In genomic region chr13:3876448-3876847, GRCm38 (mm10) we compare ENCODE assay signal across 18 mouse cellular contexts. TPM values are rescaled to one million over a fixed set of nuclear protein-coding genes. Genes with fewer than 3 reads are reported as not detected.
DNase-seq lines count a peak whose midpoint lies in the region; ATAC-seq lines count a peak whose summit lies in the region.
"Had no signal": no experiment of that assay in that cellular context is flagged by ENCODE, and none has a peak within 500 bp of the region (broad histone marks: within the 10 kb centered on the region; RNA-seq: fewer than 3 reads in every experiment).

No protein-coding gene starts in this region.

- peaks cover 7 to 10% of the 10 kb centered on the region in 2 experiments; a peak in 2 of 4 replicates for H3K4me1 ChIP-seq in heart, embryonic 14.5 days (ENCODE audit: control insufficient read depth in 2 of 2, insufficient read depth in 2 of 2, low read length in 2 of 2)
- peaks cover 15% of the 10 kb centered on the region for H3K4me1 ChIP-seq in heart, embryonic 10.5 days
- no peaks in the 10 kb centered on the region for H3K4me1 ChIP-seq in lung, embryonic 15.5 days

- H3K36me3 ChIP-seq in heart, embryonic 14.5 days (ENCODE audit: control insufficient read depth, insufficient read depth, low read length), result peaks cover 9% of the 10 kb centered on the region
- H3K36me3 ChIP-seq in heart, embryonic 10.5 days, result peaks cover 13% of the 10 kb centered on the region
- peaks cover 8% of the 10 kb centered on the region for H3K36me3 ChIP-seq in lung, embryonic 15.5 days

- H3K9ac ChIP-seq in heart, embryonic 14.5 days (ENCODE audit: low read length), result peak overlapping the region; percentile 8; the same call in 1 of the 2 replicates
- H3K9ac ChIP-seq in lung, embryonic 15.5 days, result no peak overlapping the region

- 0 out of 4 replicates have a peak overlapping the region, but pooled peaks of 1 of the 2 experiments have one; percentile 14 for H3K27ac ChIP-seq in heart, embryonic 14.5 days (replicated peaks in 1 of 2; ENCODE audit: control insufficient read depth in 1 of 2, insufficient read depth in 1 of 2, low read depth in 2 of 2, low read length in 2 of 2)
- H3K27ac ChIP-seq in heart, embryonic 10.5 days, result no peak overlapping the region
- H3K27ac ChIP-seq in lung, embryonic 15.5 days, result 0 out of 2 replicates have a peak overlapping the region, but pooled peaks have one; percentile 8

- no peak overlapping the region for H3K4me2 ChIP-seq in heart, embryonic 14.5 days (ENCODE audit: low read length)
- H3K4me2 ChIP-seq in lung, embryonic 15.5 days, result no peak overlapping the region
- H3K4me2 ChIP-seq: heart, embryonic 11.5 days had no signal

- no peaks in the 10 kb centered on the region for H3K9me3 ChIP-seq in heart, embryonic 14.5 days (ENCODE audit: control insufficient read depth, low read length)
- H3K9me3 ChIP-seq in heart, embryonic 10.5 days, result no peaks in the 10 kb centered on the region
- no peaks in the 10 kb centered on the region for H3K9me3 ChIP-seq in lung, embryonic 15.5 days
- H3K9me3 ChIP-seq: G1E had no signal

- no peaks in the 10 kb centered on the region for H3K27me3 ChIP-seq in heart, embryonic 14.5 days (ENCODE audit: control insufficient read depth, insufficient read depth, low read length)
- H3K27me3 ChIP-seq in heart, embryonic 10.5 days (ENCODE audit: insufficient read depth, poor library complexity, severe bottlenecking), result no peaks in the 10 kb centered on the region
- H3K27me3 ChIP-seq in lung, embryonic 15.5 days, result no peaks in the 10 kb centered on the region

- WGBS in heart, embryonic 14.5 days, result 70% methylated on average over 6 of the region's 6 CpGs
- WGBS in heart, embryonic 10.5 days, result 86% methylated on average over 6 of the region's 6 CpGs
- 46% methylated on average over 6 of the region's 6 CpGs for WGBS in lung, embryonic 15.5 days

- ATAC-seq in heart, embryonic 14.5 days (ENCODE audit: insufficient number of reproducible peaks, insufficient read depth, low FRiP score, low read depth), result 0 out of 2 replicates have a peak, but pooled peaks have one; percentile 8
- ATAC-seq in lung, embryonic 15.5 days (ENCODE audit: borderline replicate concordance, extremely low read depth, low FRiP score, low TSS enrichment), result peak; percentile 69; the same call in 1 of the 2 replicates
- ATAC-seq in granulocyte monocyte progenitor cell, adult 5-6 weeks (replicated peaks; ENCODE audit: poor library complexity, severe bottlenecking), result no peak

- H3K4me3 ChIP-seq in heart, embryonic 14.5 days (ENCODE audit: control insufficient read depth in 1 of 2, insufficient read depth in 1 of 2, low read depth in 1 of 2, low read length in 2 of 2), result no peak overlapping the region
- H3K4me3 ChIP-seq in heart, embryonic 10.5 days, result no peak overlapping the region
- no peak overlapping the region for H3K4me3 ChIP-seq in lung, embryonic 15.5 days

- DNase-seq in heart, embryonic 10.5 days (ENCODE audit: low spot score), result no peak
- DNase-seq in lung, postnatal 25 days (ENCODE audit: low spot score), result no peak
- peak; percentile 31 for DNase-seq in layer of hippocampus, adult 11-12 months (ENCODE audit: low spot score)
- DNase-seq in lung, postnatal 4 days, result peak; percentile 37 to 68
- DNase-seq in right cerebral cortex, postnatal 36 days (ENCODE audit: low spot score in 2 of 2), result no peak
- DNase-seq: adrenal gland, postnatal 25 days; B cell, adult 2 months; gastrocnemius, postnatal 10 days; kidney, adult 2 months; thymus, adult 2 months had no signal

RNA-seq across cellular contexts. Expression of gene Calm5, which starts 22.5 kb away (rescaled TPM):
- polyA plus RNA-seq in heart, embryonic 14.5 days (2014; fragmentation: Nextera tagmentation; extraction: Ambion mirVana), result not detected in 2 replicates
- polyA plus RNA-seq in heart, embryonic 10.5 days (2016; fragmentation: Nextera tagmentation; extraction: Ambion mirVana), result not detected in 2 replicates
- polyA plus RNA-seq in lung, embryonic 15.5 days (2015; fragmentation: Nextera tagmentation; extraction: Ambion mirVana), result not detected in 2 replicates
- not detected in 2 replicates for total RNA-seq in granulocyte monocyte progenitor cell, adult 5-6 weeks (2014; fragmentation: Nextera tagmentation)
- total RNA-seq in granulocyte monocyte progenitor cell, adult 5-6 weeks (2017), result not detected in 2 replicates
- total RNA-seq: adrenal gland, postnatal 25 days; G1E; gastrocnemius, postnatal 10 days; hematopoietic stem cell, adult 5-6 weeks; layer of hippocampus, adult 8-10 months had no signal
- polyA plus RNA-seq: G1E; heart, embryonic 11.5 days; kidney, adult 2 months; limb, embryonic 11.5 days; thymus, adult 2 months had no signal

RNA-seq across cellular contexts. Expression of gene Calm4, which starts 38.9 kb away (rescaled TPM):
- not detected in 2 replicates for polyA plus RNA-seq in heart, embryonic 14.5 days (2014; fragmentation: Nextera tagmentation; extraction: Ambion mirVana)
- polyA plus RNA-seq in heart, embryonic 10.5 days (2016; fragmentation: Nextera tagmentation; extraction: Ambion mirVana), result not detected in 2 replicates
- not detected in 2 replicates for polyA plus RNA-seq in lung, embryonic 15.5 days (2015; fragmentation: Nextera tagmentation; extraction: Ambion mirVana)
- total RNA-seq in granulocyte monocyte progenitor cell, adult 5-6 weeks (2014; fragmentation: Nextera tagmentation), result not detected in 2 replicates
- total RNA-seq in granulocyte monocyte progenitor cell, adult 5-6 weeks (2017), result not detected in 2 replicates
- total RNA-seq: adrenal gland, postnatal 25 days; G1E; gastrocnemius, postnatal 10 days; layer of hippocampus, adult 8-10 months had no signal
- polyA plus RNA-seq: G1E; heart, embryonic 11.5 days; kidney, adult 2 months; limb, embryonic 11.5 days had no signal

RNA-seq across cellular contexts. Expression of gene Net1, which starts 41.6 kb away (rescaled TPM):
- polyA plus RNA-seq in heart, embryonic 14.5 days (2014; fragmentation: Nextera tagmentation; extraction: Ambion mirVana), result 31.9 and 32.8 TPM in 2 replicates
- polyA plus RNA-seq in heart, embryonic 10.5 days (2016; fragmentation: Nextera tagmentation; extraction: Ambion mirVana), result 53.7 and 72.9 TPM in 2 replicates
- 89.7 and 90.6 TPM in 2 replicates for polyA plus RNA-seq in lung, embryonic 15.5 days (2015; fragmentation: Nextera tagmentation; extraction: Ambion mirVana)
- total RNA-seq in granulocyte monocyte progenitor cell, adult 5-6 weeks (2014; fragmentation: Nextera tagmentation), result 30.4 and 34.8 TPM in 2 replicates
- total RNA-seq in granulocyte monocyte progenitor cell, adult 5-6 weeks (2017), result 42.4 and 50.9 TPM in 2 replicates

RNA-seq across cellular contexts. Expression of gene Tubal3, which starts 41.6 kb away (rescaled TPM):
- polyA plus RNA-seq in heart, embryonic 14.5 days (2014; fragmentation: Nextera tagmentation; extraction: Ambion mirVana), result not detected in 2 replicates
- not detected in 2 replicates for polyA plus RNA-seq in heart, embryonic 10.5 days (2016; fragmentation: Nextera tagmentation; extraction: Ambion mirVana)
- not detected in 2 replicates for polyA plus RNA-seq in lung, embryonic 15.5 days (2015; fragmentation: Nextera tagmentation; extraction: Ambion mirVana)
- not detected in 2 replicates for total RNA-seq in granulocyte monocyte progenitor cell, adult 5-6 weeks (2014; fragmentation: Nextera tagmentation)
- total RNA-seq in granulocyte monocyte progenitor cell, adult 5-6 weeks (2017), result not detected in 2 replicates
- total RNA-seq: adrenal gland, postnatal 25 days; gastrocnemius, postnatal 10 days; hematopoietic stem cell, adult 5-6 weeks; layer of hippocampus, adult 8-10 months had no signal
- polyA plus RNA-seq: G1E; heart, embryonic 11.5 days; kidney, adult 2 months; limb, embryonic 11.5 days; thymus, adult 2 months had no signal

Comparison
In these comparisons a context has a peak if more than half of its experiments do, and no peak if none do; other contexts are left out.
1. DNase-seq: peak in layer of hippocampus, adult 11-12 months (single experiment) and lung, postnatal 4 days (2 of 2); none in heart, embryonic 10.5 days (single experiment), lung, postnatal 25 days (single experiment) and right cerebral cortex, postnatal 36 days (0 of 2).